Mouse (Mus musculus): ENCODE data around the gene Atp13a2. TPM values are rescaled to one million over a fixed set of nuclear protein-coding genes. Genes with fewer than 3 reads are reported as not detected.

Gene Atp13a2
- polyA plus RNA-seq, 1 experiment = 46.7 TPM

GRCm38 (mm10) chr4:141044816-141045215 is 58.1 kb downstream of the Atp13a2 start:
- no peaks in the 10 kb centered on the region for H3K4me1 ChIP-seq (ENCODE audit: control insufficient read depth, insufficient read depth, low read length)
- WGBS = 19% methylated on average over 8 of the region's 8 CpGs
- TF ChIP-seq CTCF (IDR thresholded peaks at IDR 0.05; ENCODE audit: control insufficient read depth, insufficient read depth, low read length) = peak; percentile 81
- no peak for TF ChIP-seq POLR2A (IDR thresholded peaks at IDR 0.05; ENCODE audit: borderline replicate concordance, control insufficient read depth, low read depth, low read length)

DNA sequence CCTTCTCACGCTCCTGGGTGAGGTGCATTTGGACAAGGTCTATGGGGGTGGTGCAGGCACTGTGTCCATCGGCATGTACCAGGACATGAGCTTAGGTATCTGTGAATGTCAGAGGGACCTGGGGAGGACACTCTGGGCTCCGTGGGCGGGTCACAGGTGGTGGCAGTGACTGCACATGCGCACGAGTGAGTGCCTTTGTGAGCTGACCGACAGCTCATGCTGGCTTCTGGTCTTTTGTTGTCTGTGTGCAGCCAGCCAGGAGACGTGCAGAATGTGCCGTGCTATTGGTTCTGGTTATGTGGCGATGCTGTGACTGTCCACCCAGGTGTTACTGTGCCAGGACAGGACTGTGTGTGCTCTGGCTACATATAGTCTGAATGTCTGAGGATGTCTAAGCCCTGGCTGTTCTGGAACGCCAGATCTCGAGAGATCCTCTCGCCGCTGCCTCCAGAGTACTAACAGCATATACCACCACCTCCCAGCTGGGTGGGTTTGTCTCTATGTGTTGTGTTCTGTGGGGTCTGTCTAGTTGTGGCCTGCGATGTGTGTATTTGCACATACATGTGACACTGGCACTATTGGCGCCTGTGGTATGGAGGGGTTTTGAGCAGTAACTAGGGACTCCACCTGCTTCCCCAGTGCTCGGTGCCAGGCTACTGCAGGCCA is 62.3 kb downstream of the Atp13a2 start:
- Histone ChIP-seq H3K27ac (ENCODE audit: control insufficient read depth, insufficient read depth, low read depth, low read length, poor library complexity) (no peak overlapping the region), H3K4me1 (ENCODE audit: control insufficient read depth, insufficient read depth, low read length) (no peaks in the 10 kb centered on the region), H3K4me3 (replicated peaks; ENCODE audit: control insufficient read depth, low read depth, low read length) (no peak overlapping the region)
- TF ChIP-seq CTCF (IDR thresholded peaks at IDR 0.05; ENCODE audit: control insufficient read depth, insufficient read depth, low read length) (no peak), POLR2A (IDR thresholded peaks at IDR 0.05; ENCODE audit: borderline replicate concordance, control insufficient read depth, low read depth, low read length) (no peak)
- WGBS = 83% methylated on average over 17 of the region's 17 CpGs

More at GRCm38 (mm10) chr4:141044816-141045215, 58.1 kb downstream of the Atp13a2 start:
- Histone ChIP-seq H3K27ac (ENCODE audit: control insufficient read depth, insufficient read depth, low read depth, low read length, poor library complexity) (no peak overlapping the region), H3K4me3 (replicated peaks; ENCODE audit: control insufficient read depth, low read depth, low read length) (no peak overlapping the region)

- WGBS = 68% methylated on average over 4 of the region's 4 CpGs
- H3K4me1 ChIP-seq (ENCODE audit: control insufficient read depth, insufficient read depth, low read length) = no peaks in the 10 kb centered on the region
- H3K27ac ChIP-seq (ENCODE audit: control insufficient read depth, insufficient read depth, low read depth, low read length, poor library complexity) = no peak overlapping the region
- no peak for TF ChIP-seq POLR2A (IDR thresholded peaks at IDR 0.05; ENCODE audit: borderline replicate concordance, control insufficient read depth, low read depth, low read length)
- TF ChIP-seq CTCF (IDR thresholded peaks at IDR 0.05; ENCODE audit: control insufficient read depth, insufficient read depth, low read length) = no peak
- H3K4me3 ChIP-seq (replicated peaks; ENCODE audit: control insufficient read depth, low read depth, low read length) = no peak overlapping the region
These were observed 62.8 kb downstream of the Atp13a2 start for GRCm38 (mm10) chr4:141049476-141049835.

DNA sequence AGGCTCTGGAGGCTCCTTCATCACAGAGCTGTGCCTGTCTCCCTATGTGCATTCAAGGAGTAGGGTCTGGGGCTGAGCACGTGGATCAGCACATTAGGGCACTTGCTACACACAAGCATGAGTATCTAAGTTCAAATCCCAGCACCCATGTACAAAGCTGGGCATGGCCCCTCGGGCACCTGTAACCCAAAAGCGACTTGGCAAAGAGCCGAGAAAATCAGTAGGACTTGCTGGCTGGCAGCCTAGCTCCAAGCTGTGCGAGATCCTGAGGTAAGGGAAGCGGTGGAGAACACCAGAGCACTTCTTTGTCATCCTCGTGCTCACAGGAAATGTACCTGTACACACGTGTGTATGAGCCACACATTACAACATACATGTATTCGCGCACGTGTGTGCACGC is 65.8 kb downstream of the Atp13a2 start:
- no peaks in the 10 kb centered on the region for H3K4me1 ChIP-seq (ENCODE audit: control insufficient read depth, insufficient read depth, low read length)
- no peak overlapping the region for H3K4me3 ChIP-seq (replicated peaks; ENCODE audit: control insufficient read depth, low read depth, low read length)
- WGBS = 86% methylated on average over 12 of the region's 12 CpGs

DNA sequence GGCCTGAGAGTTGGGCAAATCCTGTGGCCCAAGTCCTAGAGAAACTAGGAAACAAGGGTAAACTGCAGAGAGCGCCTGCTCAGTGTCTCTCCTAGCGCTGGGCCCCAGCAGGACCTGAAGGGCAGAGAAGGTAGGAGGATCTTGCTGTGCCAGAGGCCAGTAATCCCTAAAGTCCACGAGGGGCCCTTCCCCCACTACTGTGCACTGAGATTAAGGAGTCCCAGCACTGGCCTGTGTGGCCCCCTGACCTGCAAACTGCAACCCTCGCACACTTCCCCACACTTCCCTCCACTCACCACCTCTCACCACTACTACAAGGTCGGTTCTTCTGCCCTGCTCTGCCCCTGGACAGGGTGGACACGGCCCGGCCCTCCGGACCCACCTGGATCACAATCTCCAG is 66.5 kb downstream of the Atp13a2 start:
- Histone ChIP-seq H3K4me3 (replicated peaks; ENCODE audit: control insufficient read depth, low read depth, low read length) (no peak overlapping the region), H3K4me1 (ENCODE audit: control insufficient read depth, insufficient read depth, low read length) (no peaks in the 10 kb centered on the region), H3K27ac (ENCODE audit: control insufficient read depth, insufficient read depth, low read depth, low read length, poor library complexity) (no peak overlapping the region)
- no peak for TF ChIP-seq POLR2A (IDR thresholded peaks at IDR 0.05; ENCODE audit: borderline replicate concordance, control insufficient read depth, low read depth, low read length)
- no peak for TF ChIP-seq CTCF (IDR thresholded peaks at IDR 0.05; ENCODE audit: control insufficient read depth, insufficient read depth, low read length)
- WGBS = 85% methylated on average over 8 of the region's 8 CpGs

More for the DNA sequence above, 65.8 kb downstream of the Atp13a2 start:
- TF ChIP-seq POLR2A (IDR thresholded peaks at IDR 0.05; ENCODE audit: borderline replicate concordance, control insufficient read depth, low read depth, low read length) (no peak), CTCF (IDR thresholded peaks at IDR 0.05; ENCODE audit: control insufficient read depth, insufficient read depth, low read length) (no peak)
- no peak overlapping the region for H3K27ac ChIP-seq (ENCODE audit: control insufficient read depth, insufficient read depth, low read depth, low read length, poor library complexity)

DNA sequence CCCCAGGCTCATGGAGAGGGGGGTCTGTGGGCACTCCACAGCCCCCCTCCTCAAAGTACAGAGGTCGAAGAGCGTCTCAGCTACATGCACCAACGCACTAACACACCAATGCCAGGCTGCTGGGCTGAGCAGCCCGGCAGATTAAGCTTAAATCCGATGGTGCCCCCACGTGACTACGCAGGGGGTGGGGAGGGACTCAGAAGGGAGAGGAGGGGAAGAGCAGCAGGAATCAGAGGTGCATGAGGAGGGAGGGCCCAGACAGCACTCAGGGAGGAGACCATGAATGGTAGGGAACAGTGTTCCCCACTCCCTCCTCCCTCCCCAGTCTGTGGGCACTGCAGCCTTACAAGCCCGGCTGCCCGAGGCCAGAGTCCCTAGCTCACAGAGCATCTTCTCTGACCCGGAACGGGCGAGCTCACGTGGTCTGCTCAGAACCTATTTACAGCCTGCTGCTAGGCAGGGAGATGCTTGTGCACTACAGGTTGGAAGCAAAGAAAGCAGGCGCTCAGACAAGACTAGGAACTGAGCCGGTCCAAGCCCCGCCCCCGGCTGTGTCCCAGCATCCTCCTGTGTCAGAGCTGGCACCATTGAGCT is 67.0 kb downstream of the Atp13a2 start:
- WGBS = 85% methylated on average over 17 of the region's 17 CpGs
- H3K27ac ChIP-seq (ENCODE audit: control insufficient read depth, insufficient read depth, low read depth, low read length, poor library complexity) = no peak overlapping the region
- TF ChIP-seq CTCF (IDR thresholded peaks at IDR 0.05; ENCODE audit: control insufficient read depth, insufficient read depth, low read length) (no peak), POLR2A (IDR thresholded peaks at IDR 0.05; ENCODE audit: borderline replicate concordance, control insufficient read depth, low read depth, low read length) (no peak)

More for the DNA sequence above, 67.0 kb downstream of the Atp13a2 start:
- Histone ChIP-seq H3K4me1 (ENCODE audit: control insufficient read depth, insufficient read depth, low read length) (no peaks in the 10 kb centered on the region), H3K4me3 (replicated peaks; ENCODE audit: control insufficient read depth, low read depth, low read length) (no peak overlapping the region)

Other genes with a start within 250 kb of the Atp13a2 start
- not detected in 2 replicates for gene Padi6, start 244.2 kb upstream of the Atp13a2 start, polyA plus RNA-seq (2011; ENCODE audit: insufficient read depth, insufficient read length, low replicate concordance, missing spikeins)
- 15.2 and 60.1 TPM in 2 replicates for gene Padi4, start 212.6 kb upstream of the Atp13a2 start, polyA plus RNA-seq (2011; ENCODE audit: insufficient read depth, insufficient read length, low replicate concordance, missing spikeins)
- 1.1 TPM in 1 of 2 replicates, not detected in the other for gene Padi3, start 176.2 kb upstream of the Atp13a2 start, polyA plus RNA-seq (2011; ENCODE audit: insufficient read depth, insufficient read length, low replicate concordance, missing spikeins)
- not detected in 2 replicates for gene Padi1, start 141.1 kb upstream of the Atp13a2 start, polyA plus RNA-seq (2011; ENCODE audit: insufficient read depth, insufficient read length, low replicate concordance, missing spikeins)
- gene Padi2, start 80.5 kb upstream of the Atp13a2 start, polyA plus RNA-seq (2011; ENCODE audit: insufficient read depth, insufficient read length, low replicate concordance, missing spikeins) = 5.6 and 11.4 TPM in 2 replicates
- gene Sdhb, start 25.7 kb upstream of the Atp13a2 start, polyA plus RNA-seq (2011; ENCODE audit: insufficient read depth, insufficient read length, low replicate concordance, missing spikeins) = 33.6 and 65.3 TPM in 2 replicates
- 1.9 and 4.0 TPM in 2 replicates for gene Mfap2, start 23.5 kb downstream of the Atp13a2 start, polyA plus RNA-seq (2011; ENCODE audit: insufficient read depth, insufficient read length, low replicate concordance, missing spikeins)
- 4.6 and 9.6 TPM in 2 replicates for gene Crocc, start 73.7 kb downstream of the Atp13a2 start, polyA plus RNA-seq (2011; ENCODE audit: insufficient read depth, insufficient read length, low replicate concordance, missing spikeins)
- gene Necap2, start 91.5 kb downstream of the Atp13a2 start, polyA plus RNA-seq (2011; ENCODE audit: insufficient read depth, insufficient read length, low replicate concordance, missing spikeins) = 69.2 and 91.5 TPM in 2 replicates
- not detected in 2 replicates for gene Spata21, start 101.5 kb downstream of the Atp13a2 start, polyA plus RNA-seq (2011; ENCODE audit: insufficient read depth, insufficient read length, low replicate concordance, missing spikeins)
- 23.6 and 31.2 TPM in 2 replicates for gene Szrd1, start 152.9 kb downstream of the Atp13a2 start, polyA plus RNA-seq (2011; ENCODE audit: insufficient read depth, insufficient read length, low replicate concordance, missing spikeins)
- gene Fbxo42, start 161.0 kb downstream of the Atp13a2 start, polyA plus RNA-seq (2011; ENCODE audit: insufficient read depth, insufficient read length, low replicate concordance, missing spikeins) = 7.9 and 9.2 TPM in 2 replicates
- gene Rsg1, start 227.1 kb downstream of the Atp13a2 start, polyA plus RNA-seq (2011; ENCODE audit: insufficient read depth, insufficient read length, low replicate concordance, missing spikeins) = 2.1 TPM in 1 of 2 replicates, not detected in the other

Data from bone marrow, adult 2 months (tissue).